Mouse (Mus musculus) kidney, postnatal 0 days (tissue): ENCODE measurements around the gene Ptprm. TPM values are rescaled to one million over a fixed set of nuclear protein-coding genes. Genes with fewer than 3 reads are reported as not detected.

Experiments
- ATAC-seq: fragments of 200-750 bp; cut with Nextera tagmentation; replicated peaks from 2 replicates; pipeline ENCODE4 v1.8.0; 2017; ENCODE audit warnings: low read depth, moderate number of reproducible peaks, moderate TSS enrichment, moderate library complexity; ENCODE audit not compliant: low FRiP score
- DNase-seq: peaks from one replicate; pipeline ENCODE4 v3.0.0-alpha.2; 2016; ENCODE audit warnings: low spot score
- H3K27ac ChIP-seq: fragments of 300-500 bp; sonication (generic); 2 replicates; pipeline ENCODE4 v1.5.1; 2014; ENCODE audit warnings: mild to moderate bottlenecking
- H3K27me3 ChIP-seq: fragments of 300-500 bp; sonication (generic); 2 replicates; pipeline ENCODE4 v1.6.1; 2014; ENCODE audit warnings: low read length, mixed read lengths; ENCODE audit not compliant: insufficient read depth
- H3K36me3 ChIP-seq: fragments of 300-500 bp; sonication (generic); 2 replicates; pipeline ENCODE4 v1.6.1; 2014; ENCODE audit warnings: low read length, mixed read lengths; ENCODE audit not compliant: insufficient read depth
- H3K4me1 ChIP-seq: fragments of 300-500 bp; sonication (generic); replicated peaks from 2 replicates; pipeline ENCODE4 v1.6.1; 2014; ENCODE audit warnings: antibody characterized with exemption, low read length, mixed read lengths; ENCODE audit not compliant: insufficient read depth
- H3K4me2 ChIP-seq: fragments of 300-500 bp; sonication (generic); 2 replicates; pipeline ENCODE4 v1.6.1; 2014; ENCODE audit warnings: mild to moderate bottlenecking, low read length, moderate library complexity, mixed read lengths
- H3K4me3 ChIP-seq: fragments of 300-500 bp; sonication (generic); replicated peaks from 2 replicates; pipeline ENCODE4 v1.5.1; 2014; ENCODE audit warnings: low read depth, low read length
- H3K9ac ChIP-seq: fragments of 300-500 bp; sonication (generic); 2 replicates; pipeline ENCODE4 v1.6.1; 2014; ENCODE audit warnings: low read depth, low read length
- H3K9me3 ChIP-seq: fragments of 300-500 bp; sonication (generic); replicated peaks from 2 replicates; pipeline ENCODE4 v1.6.1; 2016; ENCODE audit warnings: low read length, inconsistent platforms, mixed read lengths
- CTCF ChIP-seq: IDR thresholded peaks from 2 replicates; pipeline ENCODE4 v1.5.1; 2016; ENCODE audit warnings: antibody characterized with exemption, low read depth, mild to moderate bottlenecking, moderate library complexity
- WGBS: fragments of 180-500 bp; shearing (Covaris S2); extraction: QIAGEN DNeasy Blood & Tissue Kit; methylation state at CpG from one replicate; pipeline ENCODE4 v1.1.7; 2014; 5-methylcytosine and 5-hydroxymethylcytosine counted together
- polyA plus RNA-seq: library from polyadenylated mRNA; unstranded; fragments of >200 nt; fragmentation: Nextera tagmentation; extraction: Ambion mirVana; gene quantifications from 2 replicates; pipeline ENCODE4 v1.2.1, GENCODE M21; 2015

Ptprm gene
- polyA plus RNA-seq, 1 experiment from 2014 or later, result 13.7 TPM

DNA sequence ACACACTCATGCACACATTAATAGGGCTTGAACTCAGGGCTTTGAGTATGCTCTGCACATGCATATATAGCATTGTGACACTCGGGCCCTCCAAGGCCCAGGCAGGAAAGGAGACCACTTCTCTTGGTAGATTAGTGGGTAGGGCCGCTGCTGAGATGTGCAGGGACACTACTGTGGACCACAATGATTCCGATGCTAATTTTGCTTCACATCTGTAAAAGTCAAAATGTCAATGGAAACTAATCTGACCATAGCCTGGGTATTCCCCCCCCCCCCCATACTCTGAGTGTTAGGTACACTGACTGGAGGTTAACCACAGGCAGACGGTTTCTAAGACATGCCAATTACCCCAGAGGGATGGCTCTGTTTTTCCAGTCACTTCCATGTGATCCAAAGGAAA is 2.9 kb upstream of the Ptprm start:
- ATAC-seq (no peak), DNase-seq (no peak)
- Histone ChIP-seq H3K9ac (no peak overlapping the region), H3K9me3 (no peaks in the 10 kb centered on the region), H3K36me3 (no peaks in the 10 kb centered on the region), H3K27ac (no peak overlapping the region), H3K4me3 (no peak overlapping the region), H3K27me3 (0 out of 2 replicates have a peak, but pooled peaks cover 2% of the 10 kb centered on the region), H3K4me1 (no peaks in the 10 kb centered on the region), H3K4me2 (no peak overlapping the region)
- TF ChIP-seq CTCF, result no peak
- 84% methylated on average over 4 of the region's 4 CpGs for WGBS

DNA sequence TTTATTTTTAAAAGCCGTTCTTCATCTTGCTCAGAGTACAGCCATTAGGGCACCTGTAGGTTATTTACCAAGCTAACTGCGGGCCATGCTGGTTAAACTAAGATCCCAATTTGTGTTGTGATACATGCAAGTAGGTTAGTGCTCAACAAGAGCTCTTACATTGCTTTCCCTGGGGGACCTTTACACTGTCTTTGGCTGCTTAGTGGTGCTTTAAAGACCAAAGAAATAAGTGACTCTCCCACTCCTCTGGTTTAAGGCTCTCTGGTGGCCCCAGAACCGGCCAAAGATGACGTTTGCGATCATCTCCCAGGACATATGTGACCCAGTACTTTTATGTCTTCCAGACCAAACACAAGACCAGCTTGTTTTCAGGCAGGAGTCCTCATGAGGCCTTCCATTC is 994 bp upstream of the Ptprm start:
- ATAC-seq, result no peak

DNA sequence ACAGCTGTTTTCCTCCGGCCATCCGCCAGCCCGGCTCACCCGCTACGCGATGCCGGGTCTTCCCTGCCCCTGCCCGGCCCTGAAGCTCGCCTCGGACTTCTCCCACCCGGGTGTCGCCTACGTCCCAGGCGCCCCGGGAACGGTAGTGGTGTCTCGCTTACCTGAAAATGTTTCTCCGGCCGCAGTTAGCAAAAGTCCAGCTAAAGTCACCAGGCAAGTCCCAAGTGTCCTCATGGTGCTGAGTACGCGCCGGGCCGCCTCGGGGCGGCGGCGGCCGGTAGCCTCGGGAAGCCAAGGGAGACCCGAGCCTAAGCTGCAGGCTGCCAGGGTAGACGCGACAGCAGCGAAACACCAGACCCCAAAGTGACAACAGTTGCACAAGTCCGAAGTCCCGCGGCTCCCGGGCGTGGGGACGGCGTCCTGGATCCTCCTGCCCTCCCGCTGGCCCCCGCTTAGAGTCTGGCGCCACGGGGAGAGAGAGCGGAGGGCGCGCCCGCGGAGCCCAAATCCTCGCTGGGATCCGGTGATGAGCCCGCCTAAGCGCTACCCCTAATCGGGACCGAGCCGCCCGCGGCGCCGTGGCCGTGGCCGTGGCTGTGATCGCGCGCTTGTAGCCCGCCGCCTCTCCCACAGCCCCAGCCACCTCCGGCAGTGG is 334 bp downstream of the Ptprm start:
- DNase-seq, result peak; percentile 65
- TF ChIP-seq CTCF, result no peak

More for the DNA sequence above, 994 bp upstream of the Ptprm start:
- H3K27me3 ChIP-seq, result 0 out of 2 replicates have a peak, but pooled peaks cover 2% of the 10 kb centered on the region
- no peak for DNase-seq
- WGBS, result 35% methylated on average over 5 of the region's 5 CpGs
- H3K9me3 ChIP-seq, result no peaks in the 10 kb centered on the region
- no peaks in the 10 kb centered on the region; the same call in 1 of the 2 replicates for H3K4me1 ChIP-seq
- H3K4me3 ChIP-seq, result peak overlapping the region; percentile 82
- H3K9ac ChIP-seq, result no peak overlapping the region
- H3K4me2 ChIP-seq, result peak overlapping the region; percentile 69
- TF ChIP-seq CTCF, result no peak
- H3K36me3 ChIP-seq, result no peaks in the 10 kb centered on the region
- H3K27ac ChIP-seq, result no peak overlapping the region

DNA sequence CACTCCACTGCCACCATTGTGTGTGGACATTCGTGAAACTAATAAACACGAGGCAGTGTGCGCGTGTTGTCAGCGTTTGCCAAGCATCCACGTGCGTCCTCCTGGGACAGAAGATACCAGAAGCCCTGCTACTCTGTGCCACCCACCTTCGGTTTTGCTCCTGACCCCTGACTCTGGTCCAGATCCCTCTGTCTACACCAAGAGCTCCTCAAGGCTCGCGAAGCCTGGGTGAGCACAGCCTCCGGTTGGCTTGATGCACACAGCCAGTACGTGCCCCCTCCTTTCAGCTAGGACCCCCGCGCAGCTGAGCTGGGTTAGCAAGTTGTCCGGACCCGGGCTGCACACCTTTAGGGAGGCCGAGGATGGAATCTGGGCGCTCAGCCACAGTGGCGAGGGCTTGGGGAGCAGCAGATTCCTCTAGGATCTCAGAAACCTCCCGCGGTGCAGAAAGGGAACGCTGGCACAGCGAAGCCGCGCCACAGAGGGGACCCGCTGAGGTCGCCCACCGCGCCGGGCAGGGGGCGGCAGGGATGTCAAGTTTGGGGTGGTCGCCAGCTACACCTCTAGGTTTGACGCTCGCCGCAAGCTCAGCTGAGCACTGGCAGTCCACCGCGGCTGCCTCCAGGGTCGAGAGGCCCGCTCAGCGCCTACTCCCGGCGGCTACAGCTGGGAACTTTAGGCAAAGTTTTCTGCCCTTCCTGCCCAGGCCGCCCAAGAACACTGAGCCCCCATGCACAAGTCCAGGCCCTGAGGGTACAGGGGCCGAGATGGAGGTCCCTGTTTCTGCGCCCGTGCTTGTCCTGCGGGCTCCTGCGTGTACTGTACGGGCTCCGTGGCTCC is 1.1 kb downstream of the Ptprm start:
- 3% methylated on average over 50 of the region's 50 CpGs for WGBS

More for the DNA sequence above, 334 bp downstream of the Ptprm start:
- peak overlapping the region; percentile 82 for H3K4me3 ChIP-seq
- under 1% methylated on average over 63 of the region's 68 CpGs for WGBS
- H3K4me1 ChIP-seq, result no peaks in the 10 kb centered on the region; the same call in 1 of the 2 replicates
- H3K36me3 ChIP-seq, result no peaks in the 10 kb centered on the region
- H3K27me3 ChIP-seq, result 0 out of 2 replicates have a peak, but pooled peaks cover 2% of the 10 kb centered on the region
- no peaks in the 10 kb centered on the region for H3K9me3 ChIP-seq
- peak overlapping the region; percentile 69 for H3K4me2 ChIP-seq
- peak; percentile 47 for ATAC-seq
- peak overlapping the region; percentile 82 for H3K27ac ChIP-seq
- peak overlapping the region; percentile 84 for H3K9ac ChIP-seq

DNA sequence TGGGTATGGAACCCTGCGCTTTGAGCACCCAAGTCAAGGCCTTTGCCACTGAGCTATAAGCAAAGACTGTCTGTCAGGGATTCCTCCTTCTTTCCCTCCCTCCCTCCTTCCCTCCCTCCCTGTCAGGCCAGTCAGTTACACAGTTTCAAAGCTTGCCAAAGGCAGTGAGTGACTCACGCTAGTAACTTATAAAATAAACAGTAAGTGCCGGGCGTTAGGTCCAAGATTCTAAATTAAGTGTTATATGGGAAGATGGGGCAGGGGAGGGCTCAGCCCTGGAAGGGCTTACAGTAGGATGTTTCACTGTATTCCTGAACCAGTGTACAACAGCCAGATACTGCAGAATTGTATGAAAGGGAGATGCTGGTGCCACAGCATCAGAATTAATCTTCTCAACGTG is 2.8 kb downstream of the Ptprm start:
- Histone ChIP-seq H3K4me2 (peak overlapping the region; percentile 69), H3K9ac (no peak overlapping the region), H3K9me3 (no peaks in the 10 kb centered on the region), H3K4me1 (peaks cover 3% of the 10 kb centered on the region; the same call in 1 of the 2 replicates), H3K27ac (no peak overlapping the region; the same call in 1 of the 2 replicates), H3K36me3 (no peaks in the 10 kb centered on the region), H3K4me3 (peak overlapping the region; percentile 82; the same call in 1 of the 2 replicates), H3K27me3 (0 out of 2 replicates have a peak, but pooled peaks cover 2% of the 10 kb centered on the region)
- DNase-seq, result peak; percentile 41
- no peak for ATAC-seq
- no peak for TF ChIP-seq CTCF
- WGBS, result 25% methylated on average over 5 of the region's 5 CpGs

More for the DNA sequence above, 1.1 kb downstream of the Ptprm start:
- DNase-seq (peak; percentile 72), ATAC-seq (peak; percentile 5; the same call in 1 of the 2 replicates)
- Histone ChIP-seq H3K9me3 (no peaks in the 10 kb centered on the region), H3K36me3 (no peaks in the 10 kb centered on the region), H3K4me2 (peak overlapping the region; percentile 69), H3K4me1 (no peaks in the 10 kb centered on the region; the same call in 1 of the 2 replicates), H3K27me3 (0 out of 2 replicates have a peak, but pooled peaks cover 2% of the 10 kb centered on the region), H3K9ac (peak overlapping the region; percentile 84), H3K4me3 (peak overlapping the region; percentile 82), H3K27ac (peak overlapping the region; percentile 82; the same call in 1 of the 2 replicates)
- no peak for TF ChIP-seq CTCF

DNA sequence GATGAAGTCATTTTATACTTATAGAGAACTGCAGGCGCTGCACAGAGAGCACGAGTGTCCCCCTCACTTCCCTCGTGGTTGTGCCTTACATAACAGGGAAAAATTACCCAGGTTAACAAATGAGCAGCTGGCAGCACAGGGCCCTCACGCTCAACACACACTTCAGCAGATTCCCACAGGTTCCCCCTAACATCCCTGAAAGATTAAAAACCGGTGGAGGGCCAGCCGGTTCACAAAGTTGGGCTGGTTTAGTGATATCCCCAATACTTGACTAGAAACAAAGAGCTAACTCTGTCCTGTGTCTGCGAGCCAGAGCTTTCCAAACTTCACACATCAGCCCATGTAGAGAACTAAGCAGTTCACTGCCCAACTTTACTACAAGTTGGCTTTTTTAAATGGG is 3.7 kb downstream of the Ptprm start:
- Histone ChIP-seq H3K36me3 (no peaks in the 10 kb centered on the region), H3K9me3 (no peaks in the 10 kb centered on the region), H3K4me1 (peaks cover 3% of the 10 kb centered on the region; the same call in 1 of the 2 replicates), H3K27me3 (0 out of 2 replicates have a peak, but pooled peaks cover 2% of the 10 kb centered on the region), H3K9ac (no peak overlapping the region), H3K4me2 (0 out of 2 replicates have a peak overlapping the region, but pooled peaks have one; percentile 14), H3K27ac (no peak overlapping the region), H3K4me3 (no peak overlapping the region)
- TF ChIP-seq CTCF, result no peak
- 64% methylated on average over 7 of the region's 7 CpGs for WGBS
- ATAC-seq (no peak), DNase-seq (no peak)
